Mouse (Mus musculus) midbrain, embryonic 12.5 days (tissue): ENCODE measurements around the gene Acan. TPM values are rescaled to one million over a fixed set of nuclear protein-coding genes. Genes with fewer than 3 reads are reported as not detected.

ENCODE experiments used
- ATAC-seq: fragments of 200-750 bp; cut with Nextera tagmentation; 2 replicates; pipeline ENCODE4 v1.8.0; 2017; ENCODE audit warnings: low read depth, moderate TSS enrichment, moderate library complexity; ENCODE audit not compliant: low FRiP score
- H3K27ac ChIP-seq: fragments of 300-500 bp; sonication (generic); replicated peaks from 2 replicates; pipeline ENCODE4 v1.5.1; 2016; ENCODE audit warnings: mild to moderate bottlenecking
- H3K27me3 ChIP-seq: fragments of 300-500 bp; sonication (generic); 2 replicates; pipeline ENCODE4 v1.6.1; 2016; ENCODE audit warnings: mild to moderate bottlenecking
- H3K36me3 ChIP-seq: fragments of 300-500 bp; sonication (generic); 2 replicates; pipeline ENCODE4 v1.6.1; 2016
- H3K4me1 ChIP-seq: fragments of 300-500 bp; sonication (generic); 2 replicates; pipeline ENCODE4 v1.6.1; 2016
- H3K4me2 ChIP-seq: fragments of 300-500 bp; sonication (generic); replicated peaks from 2 replicates; pipeline ENCODE4 v1.6.1; 2016; ENCODE audit warnings: mild to moderate bottlenecking, moderate library complexity
- H3K4me3 ChIP-seq: fragments of 300-500 bp; sonication (generic); 2 replicates; pipeline ENCODE4 v1.5.1; 2016; ENCODE audit warnings: mild to moderate bottlenecking
- H3K9ac ChIP-seq: fragments of 300-500 bp; sonication (generic); replicated peaks from 2 replicates; pipeline ENCODE4 v1.6.1; 2016; ENCODE audit warnings: mild to moderate bottlenecking, moderate library complexity
- H3K9me3 ChIP-seq: fragments of 300-500 bp; sonication (generic); 2 replicates; pipeline ENCODE4 v1.6.1; 2016; ENCODE audit warnings: mild to moderate bottlenecking
- WGBS: fragments of 180-500 bp; shearing (Covaris S2); methylation state at CpG from one replicate; pipeline ENCODE4 v1.1.7; 2016; 5-methylcytosine and 5-hydroxymethylcytosine counted together
- polyA plus RNA-seq: library from polyadenylated mRNA; unstranded; fragments of >200 nt; fragmentation: Nextera tagmentation; extraction: Ambion mirVana; gene quantifications from 2 replicates; pipeline ENCODE4 v1.2.1, GENCODE M21; 2016

The Acan gene
- polyA plus RNA-seq = 0.26 and 0.77 TPM in 2 replicates

DNA sequence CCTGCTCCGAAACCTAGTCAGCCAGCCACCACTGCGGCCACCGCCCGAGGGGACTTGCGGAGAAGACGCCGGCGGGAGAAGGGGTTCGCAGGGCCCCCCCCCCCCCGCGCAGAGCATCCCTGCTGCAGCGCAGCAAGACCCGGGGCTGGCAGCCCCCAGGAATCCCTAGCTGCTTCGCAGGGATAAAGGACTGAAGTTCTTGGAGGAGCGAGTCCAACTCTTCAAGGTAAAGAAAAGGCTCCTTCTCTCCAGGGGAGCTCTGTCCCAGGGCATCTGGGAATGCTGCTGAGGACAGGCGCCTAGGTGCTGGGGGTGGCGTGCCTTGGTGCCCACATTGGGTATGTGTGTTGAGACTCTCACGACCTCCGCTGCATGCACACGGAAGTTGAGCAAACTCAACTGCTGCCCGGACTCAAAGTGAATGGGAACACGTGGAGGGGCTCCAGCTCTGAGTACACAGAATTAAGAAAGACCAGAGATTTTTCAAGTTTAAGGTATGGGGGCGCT, at the start of gene Acan:
TSS of gene Acan (plus strand) at position 101 of the 507 bp plus-strand sequence.
- Histone ChIP-seq H3K4me1 (peaks cover 15% of the 10 kb centered on the region), H3K9me3 (no peaks in the 10 kb centered on the region), H3K4me3 (peak within 1 kb of the TSS; percentile 55), H3K27ac (no peak within 1 kb of the TSS), H3K27me3 (peaks cover 66% of the 10 kb centered on the region), H3K36me3 (no peaks in the 10 kb centered on the region), H3K9ac (peak within 1 kb of the TSS; percentile 54), H3K4me2 (peak within 1 kb of the TSS; percentile 98)
- WGBS = 1% methylated on average over 22 of the region's 23 CpGs
- no peak for ATAC-seq

DNA sequence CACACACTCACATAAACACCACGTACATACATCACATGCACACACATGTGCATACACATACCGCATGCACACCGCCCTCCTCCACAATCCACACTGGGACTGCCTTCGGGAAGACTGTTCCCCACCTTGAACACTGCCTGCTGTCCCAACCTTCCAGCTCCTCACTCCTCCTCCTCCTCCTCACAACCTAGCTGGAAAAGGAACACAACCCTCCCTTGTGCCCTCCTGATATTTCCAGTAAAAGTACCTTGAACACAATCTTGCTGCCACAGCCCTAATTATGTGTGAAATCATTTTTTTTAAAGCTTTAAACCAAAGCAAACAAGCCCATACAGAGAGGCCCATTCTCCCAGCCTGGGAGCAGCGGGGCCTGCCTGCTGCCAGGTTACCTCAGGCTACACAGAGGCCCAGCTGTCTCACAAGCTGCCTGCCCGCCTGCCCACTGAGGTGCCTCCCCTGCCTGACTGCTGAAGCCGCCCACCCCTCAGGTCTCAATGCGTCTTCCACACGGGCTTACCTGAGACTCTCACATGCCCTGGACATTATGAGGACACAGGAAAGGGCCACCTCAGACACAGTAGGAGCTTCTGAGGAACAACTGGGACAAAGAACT, 31.9 kb upstream of the Acan start:
- 81% methylated on average over 9 of the region's 9 CpGs for whole genome bisulfite sequencing
- H3K9me3 ChIP-seq = no peaks in the 10 kb centered on the region
- H3K4me1 ChIP-seq = no peaks in the 10 kb centered on the region
- H3K4me3 ChIP-seq = no peak overlapping the region
- ATAC-seq = no peak
- no peaks in the 10 kb centered on the region for H3K27me3 ChIP-seq
- no peak overlapping the region for H3K27ac ChIP-seq
- H3K9ac ChIP-seq = no peak overlapping the region
- no peak overlapping the region for H3K4me2 ChIP-seq
- no peaks in the 10 kb centered on the region for H3K36me3 ChIP-seq

DNA sequence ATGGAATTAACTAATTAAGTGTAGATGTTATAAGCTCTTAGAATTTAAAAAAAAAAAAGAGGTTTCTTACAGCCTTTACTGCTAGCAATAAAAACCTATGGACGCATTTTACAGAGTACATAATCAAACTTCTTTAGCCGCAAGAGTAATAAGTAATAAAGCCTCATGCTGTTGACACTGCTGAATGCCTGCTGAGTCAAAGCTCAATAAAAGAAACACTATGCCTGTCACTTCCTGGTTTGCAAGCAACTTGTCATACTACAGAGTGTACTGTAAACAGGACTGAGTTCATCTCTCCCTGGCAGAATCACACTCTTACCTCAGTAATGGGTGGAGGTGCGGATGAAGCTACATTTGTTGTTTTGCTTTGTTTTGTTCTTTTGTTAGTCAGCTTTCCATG, 24.1 kb upstream of the Acan start:
- Histone ChIP-seq H3K27ac (no peak overlapping the region), H3K4me2 (no peak overlapping the region), H3K36me3 (no peaks in the 10 kb centered on the region), H3K9me3 (no peaks in the 10 kb centered on the region), H3K4me3 (no peak overlapping the region), H3K27me3 (no peaks in the 10 kb centered on the region), H3K4me1 (no peaks in the 10 kb centered on the region), H3K9ac (no peak overlapping the region)
- no peak for ATAC-seq
- 94% methylated on average over 3 of the region's 3 CpGs for WGBS

DNA sequence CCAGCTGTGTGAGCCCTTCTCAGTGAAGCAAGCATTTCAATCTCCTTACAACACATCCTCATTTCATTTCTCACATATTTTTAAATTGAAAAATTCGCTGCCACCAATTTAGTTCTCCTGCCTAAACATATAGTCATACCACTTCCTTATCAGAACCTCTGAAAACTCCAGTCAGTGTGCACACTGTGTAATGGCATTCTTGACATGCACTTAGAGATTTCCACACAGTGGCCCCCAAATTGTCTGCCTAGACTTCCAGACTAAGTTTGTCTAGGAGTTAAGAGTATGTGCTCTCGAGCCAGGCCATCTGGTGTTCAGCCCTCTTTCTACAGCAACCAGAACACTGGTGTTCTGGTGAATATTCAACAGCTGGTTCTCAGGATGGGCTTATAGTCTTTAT, 19.5 kb upstream of the Acan start:
- no peaks in the 10 kb centered on the region for H3K36me3 ChIP-seq
- H3K9me3 ChIP-seq = no peaks in the 10 kb centered on the region
- H3K4me1 ChIP-seq = no peaks in the 10 kb centered on the region
- H3K4me3 ChIP-seq = no peak overlapping the region
- no peak overlapping the region for H3K9ac ChIP-seq
- no peak overlapping the region for H3K27ac ChIP-seq
- WGBS = 82% methylated on average over 2 of the region's 2 CpGs
- H3K4me2 ChIP-seq = no peak overlapping the region
- H3K27me3 ChIP-seq = no peaks in the 10 kb centered on the region
- no peak for ATAC-seq

DNA sequence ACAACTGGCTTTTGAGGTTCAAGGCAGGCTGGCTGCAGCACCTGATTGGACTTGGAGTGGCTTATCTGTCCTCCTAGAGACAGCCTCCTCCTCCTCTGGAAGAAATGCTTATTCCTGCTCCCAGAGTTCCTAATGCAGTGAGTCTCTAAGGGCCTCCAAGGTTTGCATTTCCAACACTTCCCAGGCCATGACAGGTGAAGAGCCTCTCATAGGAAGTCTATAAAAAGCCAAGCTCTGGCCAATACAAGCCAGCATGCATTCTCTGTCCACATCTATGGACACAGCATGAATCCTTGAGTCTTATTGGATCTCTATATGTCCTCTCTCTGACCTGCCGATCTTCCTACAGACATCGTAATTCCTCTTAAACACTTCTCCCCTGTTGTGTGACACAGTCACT, 18.8 kb upstream of the Acan start:
- Histone ChIP-seq H3K36me3 (no peaks in the 10 kb centered on the region), H3K4me1 (no peaks in the 10 kb centered on the region), H3K9ac (no peak overlapping the region), H3K4me3 (no peak overlapping the region), H3K27me3 (no peaks in the 10 kb centered on the region), H3K27ac (no peak overlapping the region), H3K9me3 (no peaks in the 10 kb centered on the region), H3K4me2 (no peak overlapping the region)
- ATAC-seq = no peak
- 88% methylated on average over 2 of the region's 2 CpGs for WGBS

DNA sequence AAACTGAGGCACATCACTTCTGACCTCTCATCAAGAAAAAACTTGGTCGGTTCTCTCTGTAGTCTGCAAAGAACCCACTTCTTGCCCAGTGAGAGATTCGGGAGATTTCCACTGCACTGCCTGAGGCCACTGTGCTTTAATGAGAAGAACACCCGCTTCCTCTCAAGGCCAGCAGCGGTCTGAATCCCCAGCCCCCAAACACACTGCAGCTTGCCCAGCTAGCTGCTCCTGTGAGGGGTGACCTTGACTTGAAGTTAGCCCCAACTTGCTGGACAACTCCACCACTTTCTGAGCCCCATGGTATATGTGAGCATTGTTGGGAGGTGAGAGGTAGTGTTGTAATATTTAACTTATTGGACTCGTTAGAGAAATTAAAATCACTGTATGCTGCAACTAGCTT, 1.2 kb upstream of the Acan start:
- no peaks in the 10 kb centered on the region for H3K36me3 ChIP-seq
- no peak overlapping the region for H3K4me3 ChIP-seq
- H3K9me3 ChIP-seq = no peaks in the 10 kb centered on the region
- WGBS = 28% methylated on average over 5 of the region's 5 CpGs
- no peak for ATAC-seq
- peaks cover 66% of the 10 kb centered on the region for H3K27me3 ChIP-seq
- peaks cover 15% of the 10 kb centered on the region for H3K4me1 ChIP-seq
- H3K9ac ChIP-seq = no peak overlapping the region
- H3K27ac ChIP-seq = no peak overlapping the region
- peak overlapping the region; percentile 98; the same call in 1 of the 2 replicates for H3K4me2 ChIP-seq

DNA sequence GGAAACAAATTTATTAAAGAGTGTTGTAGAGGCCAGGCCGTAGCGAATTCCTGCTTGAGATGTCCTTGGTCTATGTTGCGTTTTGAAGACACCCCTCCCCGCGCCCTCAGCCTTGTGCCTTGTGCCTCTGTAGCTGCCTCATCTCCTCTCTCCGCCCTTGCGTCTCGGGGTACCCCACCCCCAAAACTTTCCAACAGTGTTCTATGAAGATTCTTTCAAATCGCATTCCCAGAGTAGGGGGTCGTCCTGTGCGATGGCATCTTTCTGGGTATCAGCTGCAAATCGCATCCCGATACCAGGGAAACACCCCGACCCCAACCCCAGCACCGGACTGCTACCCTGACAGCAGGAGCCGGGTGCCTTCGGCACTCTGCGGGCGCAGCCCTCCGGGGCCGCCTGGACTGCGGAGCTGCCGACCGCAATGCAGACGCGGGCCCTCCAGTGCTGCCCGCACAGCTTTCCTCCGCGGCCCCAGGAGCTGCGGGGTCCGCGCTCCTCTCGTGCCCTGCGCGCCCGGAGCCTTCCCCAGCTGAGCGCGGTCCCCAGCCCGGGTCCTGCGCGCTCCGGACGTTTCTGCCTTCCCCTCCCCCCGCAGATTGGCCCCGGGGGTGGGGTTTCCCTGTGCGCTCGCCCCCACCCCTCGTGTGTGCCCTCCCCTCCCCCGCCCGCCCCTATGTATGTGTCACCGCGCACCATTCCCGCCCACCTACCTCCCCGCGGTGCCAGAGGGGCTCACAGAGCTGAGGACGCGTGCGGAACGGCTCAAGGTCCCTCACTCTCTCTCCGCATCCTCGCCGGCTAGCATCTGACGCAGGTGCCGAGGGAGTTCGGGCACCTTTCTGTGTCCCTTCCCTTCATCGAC, 531 bp upstream of the Acan start:
- Histone ChIP-seq H3K27ac (no peak overlapping the region), H3K4me1 (peaks cover 15% of the 10 kb centered on the region), H3K9ac (peak overlapping the region; percentile 54), H3K9me3 (no peaks in the 10 kb centered on the region), H3K4me3 (peak overlapping the region; percentile 55), H3K4me2 (peak overlapping the region; percentile 98), H3K27me3 (peaks cover 66% of the 10 kb centered on the region), H3K36me3 (no peaks in the 10 kb centered on the region)
- WGBS = 1% methylated on average over 63 of the region's 66 CpGs
- ATAC-seq = peak; percentile 73

DNA sequence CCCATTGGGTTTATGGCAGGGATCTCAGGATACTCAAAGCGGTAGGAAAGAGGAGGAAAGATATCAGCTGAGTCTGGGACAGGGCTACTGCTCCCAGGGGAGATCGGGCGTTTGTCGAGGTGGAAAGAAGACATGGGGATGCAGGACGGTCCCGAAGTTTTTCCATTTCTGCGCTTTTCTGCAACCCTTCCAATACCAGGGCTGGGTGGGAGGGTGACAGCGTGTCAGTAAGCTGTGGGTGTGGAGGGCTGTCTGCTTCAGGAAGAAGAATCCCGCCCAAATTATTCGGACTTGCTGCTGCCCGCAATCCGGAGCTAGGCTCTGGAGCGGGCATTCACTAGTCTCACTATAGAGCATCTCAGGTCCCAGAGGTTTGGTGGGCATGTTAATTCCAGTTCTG, 828 bp downstream of the Acan start:
- Histone ChIP-seq H3K36me3 (no peaks in the 10 kb centered on the region), H3K9me3 (no peaks in the 10 kb centered on the region), H3K4me2 (0 out of 2 replicates have a peak overlapping the region, but pooled peaks have one; percentile 98), H3K27me3 (peaks cover 66% of the 10 kb centered on the region), H3K4me1 (peaks cover 15% of the 10 kb centered on the region), H3K4me3 (0 out of 2 replicates have a peak overlapping the region, but pooled peaks have one; percentile 55), H3K27ac (no peak overlapping the region), H3K9ac (no peak overlapping the region)
- 9% methylated on average over 13 of the region's 13 CpGs for WGBS
- no peak for ATAC-seq

DNA sequence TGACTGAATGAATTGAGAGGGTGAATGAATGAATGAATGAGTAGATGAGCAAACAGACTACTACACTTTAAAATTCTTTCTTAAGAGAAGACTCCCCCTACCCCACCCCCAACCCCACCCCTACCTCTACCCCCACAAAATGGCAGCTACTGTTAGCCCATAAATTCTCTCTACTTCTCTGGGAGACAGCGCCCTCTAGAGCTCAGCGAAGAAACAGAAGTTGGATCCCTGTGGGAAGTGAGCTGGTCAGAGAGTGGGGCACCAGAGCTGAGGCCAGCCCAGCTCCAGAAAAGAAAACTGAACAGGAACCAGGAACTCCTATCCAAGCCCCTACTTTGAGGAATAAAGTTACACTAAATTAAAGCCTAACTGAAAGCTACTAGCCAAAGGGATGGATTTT, 5.3 kb downstream of the Acan start:
- Histone ChIP-seq H3K9ac (no peak overlapping the region), H3K9me3 (no peaks in the 10 kb centered on the region), H3K4me3 (no peak overlapping the region), H3K4me1 (peaks cover 3% of the 10 kb centered on the region; the same call in 1 of the 2 replicates), H3K36me3 (no peaks in the 10 kb centered on the region), H3K27ac (no peak overlapping the region), H3K27me3 (peaks cover 27% of the 10 kb centered on the region), H3K4me2 (no peak overlapping the region)
- ATAC-seq = no peak
- WGBS = 30% methylated on average over 2 of the region's 2 CpGs

DNA sequence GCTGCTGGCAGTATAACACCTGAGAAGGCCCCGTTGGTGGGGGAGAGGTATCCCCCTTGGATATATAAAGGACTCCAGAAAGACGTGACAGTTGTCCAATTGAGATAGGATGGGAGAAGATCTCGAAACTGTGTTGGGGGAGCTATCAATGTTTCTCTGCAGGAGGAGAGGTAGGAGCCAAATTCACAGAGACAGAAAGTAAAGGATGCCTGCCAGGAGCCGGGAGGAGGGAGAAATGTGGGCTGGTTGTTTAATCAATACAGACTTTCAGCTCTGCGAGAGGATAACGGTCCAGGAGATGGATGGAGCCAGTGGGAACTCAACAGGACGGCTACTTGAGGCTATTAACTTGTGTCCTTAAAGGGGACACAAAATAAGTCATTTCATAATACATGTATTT, 14.2 kb downstream of the Acan start:
- 75% methylated on average over 7 of the region's 7 CpGs for WGBS
- H3K27me3 ChIP-seq = no peaks in the 10 kb centered on the region
- no peak overlapping the region for H3K9ac ChIP-seq
- H3K4me2 ChIP-seq = no peak overlapping the region
- H3K4me3 ChIP-seq = no peak overlapping the region
- H3K4me1 ChIP-seq = no peaks in the 10 kb centered on the region
- no peak overlapping the region for H3K27ac ChIP-seq
- ATAC-seq = no peak
- H3K9me3 ChIP-seq = no peaks in the 10 kb centered on the region
- no peaks in the 10 kb centered on the region for H3K36me3 ChIP-seq

DNA sequence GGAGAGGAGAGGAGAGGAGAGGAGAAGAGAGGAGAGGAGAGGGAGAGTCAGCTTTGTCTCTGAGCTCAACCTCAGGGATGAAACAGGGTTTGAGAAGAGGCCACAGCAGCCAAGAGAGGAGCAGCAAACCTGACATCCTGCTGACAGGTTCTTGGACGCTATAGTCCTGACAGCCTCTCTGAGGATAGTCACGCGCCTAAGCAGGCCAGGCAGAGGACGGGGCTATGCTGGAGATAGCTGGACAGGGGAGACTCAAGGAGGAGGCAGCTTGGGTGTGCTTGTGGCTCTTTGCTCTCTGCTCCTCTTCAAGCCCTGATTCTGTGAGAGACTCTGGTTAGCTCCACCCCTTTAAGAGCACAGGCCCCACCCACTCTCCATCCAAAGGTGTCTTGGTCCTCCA, 14.9 kb downstream of the Acan start:
- H3K27ac ChIP-seq = no peak overlapping the region
- H3K4me2 ChIP-seq = no peak overlapping the region
- H3K27me3 ChIP-seq = no peaks in the 10 kb centered on the region
- no peaks in the 10 kb centered on the region for H3K9me3 ChIP-seq
- no peak overlapping the region for H3K9ac ChIP-seq
- H3K4me1 ChIP-seq = no peaks in the 10 kb centered on the region
- H3K4me3 ChIP-seq = no peak overlapping the region
- ATAC-seq = no peak
- WGBS = 49% methylated on average over 4 of the region's 4 CpGs
- H3K36me3 ChIP-seq = no peaks in the 10 kb centered on the region

DNA sequence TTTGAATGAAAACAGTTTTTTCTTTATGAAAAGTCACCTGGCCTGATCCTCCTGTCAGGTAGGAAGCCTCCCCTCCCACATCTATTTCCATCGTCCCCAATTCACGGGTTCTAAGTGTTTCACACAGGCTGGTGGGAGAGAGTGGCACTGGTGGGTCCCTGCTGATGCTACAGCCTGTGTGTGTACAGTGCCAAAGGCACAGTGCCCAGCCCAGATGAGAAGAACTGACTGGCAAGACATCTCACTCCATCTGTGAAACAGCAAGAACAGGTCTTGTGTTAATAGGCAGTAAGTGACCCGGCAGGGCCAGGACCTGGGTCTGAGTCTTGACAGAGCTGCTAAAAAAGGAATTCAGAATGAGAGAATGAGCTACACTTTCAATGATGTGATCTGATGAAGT, 25.9 kb downstream of the Acan start:
- no peak for ATAC-seq
- Histone ChIP-seq H3K36me3 (no peaks in the 10 kb centered on the region), H3K4me3 (no peak overlapping the region), H3K4me2 (no peak overlapping the region), H3K4me1 (no peaks in the 10 kb centered on the region), H3K9ac (no peak overlapping the region), H3K9me3 (no peaks in the 10 kb centered on the region), H3K27me3 (0 out of 2 replicates have a peak, but pooled peaks cover 11% of the 10 kb centered on the region), H3K27ac (no peak overlapping the region)
- 72% methylated on average over 3 of the region's 3 CpGs for WGBS
